Comparison of ENCODE assay signal across 12 mouse cellular contexts in genomic region chr11:117292446-117292845, GRCm38 (mm10).
DNase-seq lines count a peak whose midpoint lies in the region; ATAC-seq and TF ChIP-seq lines count a peak whose summit lies in the region.
"Had no signal": no experiment of that assay in that cellular context is flagged by ENCODE, and none has a peak within 500 bp of the region (broad histone marks: within the 10 kb centered on the region; RNA-seq: fewer than 3 reads in every experiment).

No protein-coding gene starts in this region.

- H3K9me3 ChIP-seq in heart, embryonic 10.5 days: no peaks in the 10 kb centered on the region
- no peaks in the 10 kb centered on the region for H3K9me3 ChIP-seq in G1E (replicated peaks)
- H3K9me3 ChIP-seq in liver, embryonic 16.5 days (replicated peaks; ENCODE audit: control insufficient read depth, low read length): no peaks in the 10 kb centered on the region
- H3K9me3 ChIP-seq in kidney, embryonic 16.5 days (ENCODE audit: low read length): no peaks in the 10 kb centered on the region
- no peaks in the 10 kb centered on the region for H3K9me3 ChIP-seq in midbrain, embryonic 14.5 days (ENCODE audit: control insufficient read depth, low read length)
- H3K9me3 ChIP-seq: kidney, embryonic 15.5 days; midbrain, embryonic 15.5 days had no signal

- no peak overlapping the region for H3K9ac ChIP-seq in liver, embryonic 16.5 days (ENCODE audit: low read depth, low read length)
- no peak overlapping the region for H3K9ac ChIP-seq in kidney, embryonic 16.5 days (replicated peaks; ENCODE audit: low read length)
- no peak overlapping the region for H3K9ac ChIP-seq in midbrain, embryonic 14.5 days (replicated peaks; ENCODE audit: low read length)
- H3K9ac ChIP-seq: kidney, embryonic 15.5 days; midbrain, embryonic 15.5 days had no signal

- 0 out of 2 replicates have a peak overlapping the region, but pooled peaks have one; percentile 3 for H3K27ac ChIP-seq in heart, embryonic 10.5 days
- no peak overlapping the region for H3K27ac ChIP-seq in liver, embryonic 16.5 days (ENCODE audit: low read length)
- no peak overlapping the region for H3K27ac ChIP-seq in kidney, embryonic 16.5 days (ENCODE audit: low read length)
- no peak overlapping the region for H3K27ac ChIP-seq in midbrain, embryonic 14.5 days (replicated peaks; ENCODE audit: low read depth, low read length)
- H3K27ac ChIP-seq: kidney, embryonic 15.5 days; midbrain, embryonic 15.5 days had no signal

- peak; percentile 93 for ATAC-seq in G1E (ENCODE audit: extremely low read depth, insufficient number of reproducible peaks, low FRiP score, poor library complexity, severe bottlenecking)
- peak; percentile 15; the same call in 1 of the 2 replicates for ATAC-seq in liver, embryonic 16.5 days (ENCODE audit: low read depth)
- no peak for ATAC-seq in kidney, embryonic 16.5 days (ENCODE audit: low FRiP score, low TSS enrichment)
- ATAC-seq in midbrain, embryonic 14.5 days (ENCODE audit: low FRiP score, low TSS enrichment): no peak
- ATAC-seq: midbrain, embryonic 15.5 days had no signal

- no peak overlapping the region for H3K4me3 ChIP-seq in heart, embryonic 10.5 days
- H3K4me3 ChIP-seq in G1E (ENCODE audit: low read depth, low read length): no peak overlapping the region; the same call in 1 of the 2 replicates
- no peak overlapping the region for H3K4me3 ChIP-seq in liver, embryonic 16.5 days (ENCODE audit: low read depth, low read length)
- no peak overlapping the region for H3K4me3 ChIP-seq in kidney, embryonic 16.5 days (ENCODE audit: low read length)
- no peak overlapping the region for H3K4me3 ChIP-seq in midbrain, embryonic 14.5 days (replicated peaks; ENCODE audit: low read depth, low read length)
- H3K4me3 ChIP-seq: kidney, embryonic 15.5 days; midbrain, embryonic 15.5 days had no signal

- no peak overlapping the region for H3K4me2 ChIP-seq in liver, embryonic 16.5 days (ENCODE audit: low read depth, low read length)
- H3K4me2 ChIP-seq in kidney, embryonic 16.5 days (replicated peaks; ENCODE audit: low read depth, low read length): no peak overlapping the region
- no peak overlapping the region for H3K4me2 ChIP-seq in midbrain, embryonic 14.5 days (ENCODE audit: low read length)
- H3K4me2 ChIP-seq: kidney, embryonic 15.5 days; midbrain, embryonic 15.5 days had no signal

- intact Hi-C loops in heart, postnatal 25 days (cut with DNase I): no loop called here

- H3K27me3 ChIP-seq in heart, embryonic 10.5 days (ENCODE audit: insufficient read depth, poor library complexity, severe bottlenecking): no peaks in the 10 kb centered on the region
- H3K27me3 ChIP-seq in G1E (ENCODE audit: insufficient read depth, low read length): peaks cover 46% of the 10 kb centered on the region
- H3K27me3 ChIP-seq in liver, embryonic 16.5 days (ENCODE audit: control insufficient read depth, insufficient read depth, low read depth, low read length): no peaks in the 10 kb centered on the region
- H3K27me3 ChIP-seq in kidney, embryonic 16.5 days (ENCODE audit: insufficient read depth, low read length): no peaks in the 10 kb centered on the region
- no peaks in the 10 kb centered on the region for H3K27me3 ChIP-seq in midbrain, embryonic 14.5 days (ENCODE audit: control insufficient read depth, insufficient read depth, low read length)
- H3K27me3 ChIP-seq: kidney, embryonic 15.5 days; midbrain, embryonic 15.5 days had no signal

- DNase-seq in heart, embryonic 10.5 days (ENCODE audit: low spot score): no peak
- DNase-seq in heart, postnatal 25 days (ENCODE audit: low spot score): no peak
- peak; percentile 66 for DNase-seq in G1E (ENCODE audit: low spot score)
- peak; percentile 98 for DNase-seq in thymus, postnatal 0 days (ENCODE audit: low spot score)
- DNase-seq in midbrain, embryonic 14.5 days: no peak
- DNase-seq in embryo, embryonic 10.5 days (ENCODE audit: low spot score): no peak
- DNase-seq: cerebellum, adult 9-11 months; lung, adult 18-20 months had no signal

- peaks cover 54% of the 10 kb centered on the region for H3K36me3 ChIP-seq in heart, embryonic 10.5 days
- peaks cover 21% of the 10 kb centered on the region for H3K36me3 ChIP-seq in G1E (replicated peaks)
- H3K36me3 ChIP-seq in liver, embryonic 16.5 days (ENCODE audit: control insufficient read depth, insufficient read depth): no peaks in the 10 kb centered on the region
- peaks cover 31% of the 10 kb centered on the region for H3K36me3 ChIP-seq in kidney, embryonic 16.5 days (ENCODE audit: insufficient read depth, low read length)
- 0 out of 2 replicates have a peak, but pooled peaks cover 4% of the 10 kb centered on the region for H3K36me3 ChIP-seq in midbrain, embryonic 14.5 days (ENCODE audit: control insufficient read depth, insufficient read depth, low read length)
- H3K36me3 ChIP-seq: midbrain, embryonic 15.5 days had no signal

- H3K4me1 ChIP-seq in heart, embryonic 10.5 days: peaks cover 55% of the 10 kb centered on the region
- peaks cover 25% of the 10 kb centered on the region for H3K4me1 ChIP-seq in G1E (ENCODE audit: insufficient read depth, low read depth, low read length)
- H3K4me1 ChIP-seq in liver, embryonic 16.5 days (ENCODE audit: control insufficient read depth, low read depth, low read length): peaks cover 2% of the 10 kb centered on the region
- peaks cover 36% of the 10 kb centered on the region for H3K4me1 ChIP-seq in kidney, embryonic 16.5 days (ENCODE audit: insufficient read depth, low read length)
- H3K4me1 ChIP-seq in midbrain, embryonic 14.5 days (ENCODE audit: control insufficient read depth, insufficient read depth, low read length): 0 out of 2 replicates have a peak, but pooled peaks cover 8% of the 10 kb centered on the region

- TF ChIP-seq CTCF in G1E (IDR thresholded peaks at IDR 0.05; ENCODE audit: low read depth, low read length): no peak

- 65% methylated on average over 11 of the region's 11 CpGs for WGBS in heart, embryonic 10.5 days
- WGBS in liver, embryonic 16.5 days (ENCODE audit: insufficient replicate concordance): 18% methylated on average over 11 of the region's 11 CpGs
- 85% methylated on average over 11 of the region's 11 CpGs for WGBS in kidney, embryonic 16.5 days
- 90% methylated on average over 11 of the region's 11 CpGs for WGBS in midbrain, embryonic 14.5 days

Comparison
In these comparisons a context has a peak if more than half of its experiments do, and no peak if none do; other contexts are left out.
1. DNase-seq: peak in G1E (single experiment) and thymus, postnatal 0 days (single experiment); none in heart, embryonic 10.5 days (single experiment), heart, postnatal 25 days (single experiment), midbrain, embryonic 14.5 days (single experiment) and embryo, embryonic 10.5 days (single experiment).
2. ATAC-seq: peak in G1E (single experiment) and liver, embryonic 16.5 days (single experiment); none in kidney, embryonic 16.5 days (single experiment) and midbrain, embryonic 14.5 days (single experiment).